Mouse (Mus musculus): ENCODE results near the gene Gm8247. TPM values are rescaled to one million over a fixed set of nuclear protein-coding genes. Genes with fewer than 3 reads are reported as not detected.
"Not testable (repeated sequence)": the region's sequence is repeated elsewhere in the genome, so short reads cannot be mapped to it uniquely, and the experiment has no call there.

Gene Gm8247
- polyA plus RNA-seq (2014; fragmentation: Nextera tagmentation; extraction: Ambion mirVana), result not detected in 2 replicates

DNA sequence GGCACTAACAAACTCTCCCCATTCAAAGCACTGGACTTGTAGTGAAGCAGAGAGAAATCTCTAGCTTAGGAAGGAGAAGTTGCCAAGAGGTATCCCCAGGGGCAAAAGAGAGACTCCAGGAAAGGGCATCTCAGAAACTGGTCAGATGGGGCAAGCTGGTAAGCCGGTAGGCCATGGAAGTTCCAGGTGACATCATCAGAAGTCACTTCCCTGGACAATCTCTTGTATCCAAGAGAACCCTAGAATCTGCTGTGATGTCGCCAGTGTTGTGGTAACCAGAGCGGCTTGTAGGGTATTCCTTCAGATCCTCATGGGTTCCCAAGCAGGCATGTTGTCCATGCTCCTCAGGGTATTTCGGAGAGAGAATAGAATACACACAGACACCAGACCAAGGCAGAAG, at the start of gene Gm8247:
Gene Gm8247, plus strand, starts transcription at position 301 of the 400 bp plus-strand sequence.
- H3K4me2 ChIP-seq; DNase-seq; H3K9me3 ChIP-seq (ENCODE audit: low read depth, low read length); H3K36me3 ChIP-seq (ENCODE audit: insufficient read depth); ATAC-seq (ENCODE audit: insufficient read depth); H3K27ac ChIP-seq (ENCODE audit: low read depth); H3K4me1 ChIP-seq (ENCODE audit: insufficient read depth); H3K9ac ChIP-seq; H3K4me3 ChIP-seq (ENCODE audit: low read depth, low read length); H3K27me3 ChIP-seq (ENCODE audit: insufficient read depth, low read length): not testable (repeated sequence)
- 92% methylated on average over 4 of the region's 4 CpGs for WGBS

GRCm38 (mm10) chr14:44547961-44548360, 35.0 kb upstream of the Gm8247 start:
- ATAC-seq (ENCODE audit: insufficient read depth); H3K27me3 ChIP-seq (ENCODE audit: insufficient read depth, low read length); H3K4me3 ChIP-seq (ENCODE audit: low read depth, low read length); DNase-seq; H3K4me1 ChIP-seq (ENCODE audit: insufficient read depth); H3K36me3 ChIP-seq (ENCODE audit: insufficient read depth); H3K9me3 ChIP-seq (ENCODE audit: low read depth, low read length); H3K4me2 ChIP-seq; H3K9ac ChIP-seq; H3K27ac ChIP-seq (ENCODE audit: low read depth): not testable (repeated sequence)
- WGBS, result 66% methylated on average over 3 of the region's 5 CpGs

DNA sequence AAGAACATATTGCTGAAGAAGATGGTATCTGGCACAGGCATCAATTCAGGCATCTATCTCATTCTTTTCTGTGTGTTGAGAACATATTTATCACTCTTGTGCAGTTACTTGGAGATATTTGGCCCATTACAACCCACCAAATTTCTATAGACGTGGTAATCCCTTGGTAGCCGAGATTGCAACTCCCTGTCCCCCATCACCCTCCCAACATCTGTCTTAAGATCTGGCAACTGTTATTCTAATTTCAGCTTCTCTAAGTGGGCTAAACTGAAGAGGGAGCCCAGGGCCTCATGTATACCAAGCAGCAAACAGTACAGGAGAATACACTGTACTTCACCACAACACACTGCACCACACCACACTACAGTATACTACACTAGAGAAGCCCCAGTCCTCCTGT, 8.8 kb downstream of the Gm8247 start:
- not testable (repeated sequence) for H3K9ac ChIP-seq; H3K36me3 ChIP-seq (ENCODE audit: insufficient read depth); H3K4me3 ChIP-seq (ENCODE audit: low read depth, low read length); DNase-seq; H3K27me3 ChIP-seq (ENCODE audit: insufficient read depth, low read length); H3K4me1 ChIP-seq (ENCODE audit: insufficient read depth); H3K4me2 ChIP-seq; H3K27ac ChIP-seq (ENCODE audit: low read depth); ATAC-seq (ENCODE audit: insufficient read depth); H3K9me3 ChIP-seq (ENCODE audit: low read depth, low read length)
- WGBS, result 67% methylated on average over 2 of the region's 2 CpGs

DNA sequence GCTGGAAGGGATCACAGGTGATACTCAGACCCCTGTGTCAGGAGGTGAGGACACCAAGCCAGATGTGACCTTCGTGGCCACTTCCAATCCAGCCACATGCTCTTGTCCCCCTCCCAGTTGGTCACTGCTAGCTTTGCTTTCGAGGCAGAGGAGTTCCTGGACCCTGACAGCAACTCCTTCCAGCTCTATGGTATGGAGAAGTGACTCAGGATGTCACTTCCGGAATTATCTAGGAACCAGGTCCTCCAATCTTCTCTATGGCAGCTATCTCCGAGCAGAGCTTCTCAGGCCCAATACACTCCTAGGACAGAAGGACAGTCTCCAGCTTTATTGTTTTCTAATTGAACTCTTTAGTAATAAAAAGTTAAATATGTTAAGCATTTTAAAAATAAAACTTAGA, 44.8 kb downstream of the Gm8247 start, which contains the start of gene Gm5624:
Gene Gm5624, minus strand, starts transcription at position 202 of the 400 bp plus-strand sequence.
- not testable (repeated sequence) for DNase-seq; H3K27ac ChIP-seq (ENCODE audit: low read depth); H3K27me3 ChIP-seq (ENCODE audit: insufficient read depth, low read length); H3K36me3 ChIP-seq (ENCODE audit: insufficient read depth); H3K4me3 ChIP-seq (ENCODE audit: low read depth, low read length); H3K4me1 ChIP-seq (ENCODE audit: insufficient read depth); H3K9ac ChIP-seq; ATAC-seq (ENCODE audit: insufficient read depth); H3K9me3 ChIP-seq (ENCODE audit: low read depth, low read length); H3K4me2 ChIP-seq
- 68% methylated on average over 4 of the region's 4 CpGs for WGBS

Other genes starting within 250 kb of the Gm8247 start
- gene Gm5930, start 244.6 kb upstream of the Gm8247 start, polyA plus RNA-seq (2014; fragmentation: Nextera tagmentation; extraction: Ambion mirVana), result not detected in 2 replicates
- gene Gm8229, start 217.8 kb upstream of the Gm8247 start, polyA plus RNA-seq (2014; fragmentation: Nextera tagmentation; extraction: Ambion mirVana), result not detected in 2 replicates
- gene Gm3371, start 172.5 kb upstream of the Gm8247 start, polyA plus RNA-seq (2014; fragmentation: Nextera tagmentation; extraction: Ambion mirVana), result not detected in 2 replicates
- gene Gm8232, start 149.5 kb upstream of the Gm8247 start, polyA plus RNA-seq (2014; fragmentation: Nextera tagmentation; extraction: Ambion mirVana), result not detected in 2 replicates
- not detected in 2 replicates for gene BC061237, start 90.7 kb upstream of the Gm8247 start, polyA plus RNA-seq (2014; fragmentation: Nextera tagmentation; extraction: Ambion mirVana)
- gene Gm17093, start 64.9 kb upstream of the Gm8247 start, polyA plus RNA-seq (2014; fragmentation: Nextera tagmentation; extraction: Ambion mirVana), result not detected in 2 replicates
- not detected in 2 replicates for gene Gm5624, start 44.8 kb downstream of the Gm8247 start, polyA plus RNA-seq (2014; fragmentation: Nextera tagmentation; extraction: Ambion mirVana)
- gene Gm8257, start 123.3 kb downstream of the Gm8247 start, polyA plus RNA-seq (2014; fragmentation: Nextera tagmentation; extraction: Ambion mirVana), result not detected in 2 replicates
- not detected in 2 replicates for gene Gm8267, start 167.2 kb downstream of the Gm8247 start, polyA plus RNA-seq (2014; fragmentation: Nextera tagmentation; extraction: Ambion mirVana)